ENCODE assay signal across 15 mouse cellular contexts in genomic region chr7:35796123-35796522, GRCm38 (mm10). TPM values are rescaled to one million over a fixed set of nuclear protein-coding genes. Genes with fewer than 3 reads are reported as not detected.
A peak's percentile ranks its signal among the peaks of the same experiment; 100 is the strongest.
DNase-seq lines count a peak whose midpoint lies in the region; ATAC-seq and TF ChIP-seq lines count a peak whose summit lies in the region.
"Had no signal": no experiment of that assay in that cellular context is flagged by ENCODE, and none has a peak within 500 bp of the region (broad histone marks: within the 10 kb centered on the region; RNA-seq: fewer than 3 reads in every experiment).

No protein-coding gene starts in this region.

- no peak for TF ChIP-seq POLR2A in MEL (IDR thresholded peaks at IDR 0.05; ENCODE audit: control insufficient read depth in 1 of 2, insufficient read depth in 1 of 2, low read depth in 1 of 2, low read length in 2 of 2, poor library complexity in 1 of 2)

- peaks cover 65% of the 10 kb centered on the region for H3K36me3 ChIP-seq in kidney, embryonic 16.5 days (ENCODE audit: insufficient read depth, low read length)
- H3K36me3 ChIP-seq in MEL (ENCODE audit: control insufficient read depth in 1 of 2, insufficient read depth in 2 of 2, low read length in 2 of 2): peaks cover 17 to 65% of the 10 kb centered on the region in 2 experiments

- ATAC-seq in kidney, embryonic 16.5 days (ENCODE audit: low FRiP score, low TSS enrichment): no peak

- peaks cover 4% of the 10 kb centered on the region for H3K79me2 ChIP-seq in MEL (ENCODE audit: control insufficient read depth, insufficient read depth, low read length, poor library complexity)

- H3K4me3 ChIP-seq in kidney, embryonic 16.5 days (ENCODE audit: low read length): no peak overlapping the region
- H3K4me3 ChIP-seq in MEL (ENCODE audit: control insufficient read depth in 1 of 2, insufficient read depth in 1 of 2, low read depth in 2 of 2, low read length in 2 of 2): no peak overlapping the region
- H3K4me3 ChIP-seq: hindbrain, embryonic 13.5 days; liver, embryonic 13.5 days; midbrain, embryonic 10.5 days; stomach, embryonic 15.5 days had no signal

- no peak overlapping the region for H3K9ac ChIP-seq in kidney, embryonic 16.5 days (replicated peaks; ENCODE audit: low read length)
- no peak overlapping the region for H3K9ac ChIP-seq in MEL (ENCODE audit: control insufficient read depth, low read depth, low read length, poor library complexity, severe bottlenecking)
- H3K9ac ChIP-seq: hindbrain, embryonic 13.5 days; liver, embryonic 13.5 days; stomach, embryonic 15.5 days had no signal

- no peaks in the 10 kb centered on the region for H3K27me3 ChIP-seq in kidney, embryonic 16.5 days (ENCODE audit: insufficient read depth, low read length)
- H3K27me3 ChIP-seq in MEL (ENCODE audit: control insufficient read depth in 1 of 2, insufficient read depth in 2 of 2, low read length in 2 of 2): no peaks in the 10 kb centered on the region
- H3K27me3 ChIP-seq: hindbrain, embryonic 13.5 days; liver, embryonic 13.5 days; stomach, embryonic 15.5 days had no signal

- DNase-seq in heart, adult 18-20 months: peak; percentile 10 to 29
- no peak for DNase-seq in heart, adult 9 months (ENCODE audit: low spot score in 2 of 2)
- peak; percentile 41 to 48 for DNase-seq in kidney, postnatal 25 days
- DNase-seq in MEL (ENCODE audit: low read depth, low spot score): peak; percentile 71
- peak; percentile 13 to 46 for DNase-seq in kidney, postnatal 36 days
- no peak for DNase-seq in layer of hippocampus, adult 8-10 months (ENCODE audit: low spot score in 2 of 2)
- DNase-seq in spleen, adult 12 weeks (ENCODE audit: low spot score): no peak
- DNase-seq: gastrocnemius, postnatal 25 days; liver, embryonic 13.5 days; right cerebral cortex, postnatal 4 days; thymus, postnatal 4 days had no signal

- TF ChIP-seq RAD21 in MEL (IDR thresholded peaks at IDR 0.05; ENCODE audit: low read depth, low read length): no peak

- H3K4me2 ChIP-seq in kidney, embryonic 16.5 days (replicated peaks; ENCODE audit: low read depth, low read length): no peak overlapping the region
- H3K4me2 ChIP-seq: hindbrain, embryonic 13.5 days; liver, embryonic 13.5 days; stomach, embryonic 15.5 days had no signal

- no peak for TF ChIP-seq CTCF in MEL (IDR thresholded peaks at IDR 0.05 in 2 of 3, conservative IDR thresholded peaks at IDR 0.05 in 1 of 3; ENCODE audit: control insufficient read depth in 1 of 3, insufficient read depth in 1 of 3, low read depth in 2 of 3, low read length in 3 of 3, poor library complexity in 1 of 3, severe bottlenecking in 1 of 3)

- no peak overlapping the region for H3K27ac ChIP-seq in kidney, embryonic 16.5 days (ENCODE audit: low read length)
- peak overlapping the region; percentile 27 for H3K27ac ChIP-seq in MEL (ENCODE audit: control insufficient read depth, low read depth, low read length)
- H3K27ac ChIP-seq: hindbrain, embryonic 13.5 days; liver, embryonic 13.5 days; midbrain, embryonic 10.5 days; stomach, embryonic 15.5 days had no signal

- peaks cover 3% of the 10 kb centered on the region for H3K4me1 ChIP-seq in kidney, embryonic 16.5 days (ENCODE audit: insufficient read depth, low read length)
- H3K4me1 ChIP-seq in MEL (ENCODE audit: control insufficient read depth in 1 of 2, insufficient read depth in 2 of 2, low read length in 2 of 2): peaks cover 22 to 50% of the 10 kb centered on the region in 2 experiments

- peak; percentile 57 to 66; a peak in 3 of 4 replicates for TF ChIP-seq EP300 in MEL (IDR thresholded peaks at IDR 0.05; ENCODE audit: low read depth in 1 of 2, low read length in 2 of 2)

- no peaks in the 10 kb centered on the region for H3K9me3 ChIP-seq in kidney, embryonic 16.5 days (ENCODE audit: low read length)
- H3K9me3 ChIP-seq in MEL (replicated peaks; ENCODE audit: insufficient read depth, low read length): no peaks in the 10 kb centered on the region
- H3K9me3 ChIP-seq: hindbrain, embryonic 13.5 days; liver, embryonic 13.5 days; midbrain, embryonic 10.5 days; stomach, embryonic 15.5 days had no signal

- 62% methylated on average over 7 of the region's 7 CpGs for WGBS in kidney, embryonic 16.5 days

TF ChIP-seq in MEL, 35 proteins besides CTCF, POLR2A, EP300 and RAD21:
- TF ChIP-seq RCOR1 (IDR thresholded peaks at IDR 0.05; ENCODE audit: low read depth, low read length): peak; percentile 79
- TF ChIP-seq NELFE (IDR thresholded peaks at IDR 0.05; ENCODE audit: low read depth, low read length): no peak
- TF ChIP-seq TAL1 (IDR thresholded peaks at IDR 0.05; ENCODE audit: low read length): peak; percentile 38
- peak; percentile 54; the same call in 1 of the 2 replicates for TF ChIP-seq BHLHE40 (IDR thresholded peaks at IDR 0.05; ENCODE audit: borderline replicate concordance, low read depth, low read length)
- TF ChIP-seq CHD1 (IDR thresholded peaks at IDR 0.05; ENCODE audit: low read depth, low read length): no peak
- TF ChIP-seq TBP (IDR thresholded peaks at IDR 0.05; ENCODE audit: low read depth, low read length): no peak
- peak; percentile 64 for TF ChIP-seq ETS1 (IDR thresholded peaks at IDR 0.05; ENCODE audit: low read depth, low read length)
- TF ChIP-seq JUND (IDR thresholded peaks at IDR 0.05; ENCODE audit: low read depth, low read length): no peak
- no peak for TF ChIP-seq MYC (IDR thresholded peaks at IDR 0.05; ENCODE audit: low read depth, low read length)
- TF ChIP-seq GATA1 (IDR thresholded peaks at IDR 0.05; ENCODE audit: low read depth, low read length): peak; percentile 53; the same call in 1 of the 2 replicates
- no peak for TF ChIP-seq TCF12 (IDR thresholded peaks at IDR 0.05; ENCODE audit: low read depth, low read length)
TF ChIP-seq in MEL: peak in this region for 5.

RNA-seq across cellular contexts. Expression of gene Zfp507, which starts 6.7 kb away (rescaled TPM):
- total RNA-seq in heart, adult 18-20 months (2021): 10 to 100 TPM; 13.0 to 13.9 TPM
- polyA plus RNA-seq in kidney, embryonic 16.5 days (2015; fragmentation: Nextera tagmentation; extraction: Ambion mirVana): 15.5 and 16.5 TPM in 2 replicates
- total RNA-seq in MEL (2012; rRNA removed): 16.0 and 16.4 TPM in 2 replicates
- 10 to 100 TPM; 17.7 to 67.2 TPM for polyA plus RNA-seq in MEL (2012; ENCODE audit: insufficient read depth in 1 of 2, insufficient read length in 2 of 2, low read depth in 1 of 2, low replicate concordance in 2 of 2, missing spikeins in 1 of 2)
- 10 to 100 TPM; 30.6 to 35.0 (median 33.3) TPM for total RNA-seq in layer of hippocampus, adult 8-10 months (2022)

RNA-seq across cellular contexts. Expression of gene Dpy19l3, which starts 41.9 kb away (rescaled TPM):
- 1 to 10 TPM; 3.8 to 6.7 TPM for total RNA-seq in heart, adult 18-20 months (2021)
- polyA plus RNA-seq in kidney, embryonic 16.5 days (2015; fragmentation: Nextera tagmentation; extraction: Ambion mirVana): 26.9 and 27.5 TPM in 2 replicates
- 5.6 and 7.4 TPM in 2 replicates for total RNA-seq in MEL (2012; rRNA removed)
- 1 to 10 TPM in 1 of 2 experiments, not detected in 1; 9.9 TPM for polyA plus RNA-seq in MEL (2012; ENCODE audit: insufficient read depth in 1 of 2, insufficient read length in 2 of 2, low read depth in 1 of 2, low replicate concordance in 2 of 2, missing spikeins in 1 of 2)
- total RNA-seq in layer of hippocampus, adult 8-10 months (2022): 10 to 100 TPM; 73.1 to 97.4 (median 87.4) TPM

Comparison
In these comparisons a context has a peak if more than half of its experiments do, and no peak if none do; other contexts are left out.
1. DNase-seq: peak in heart, adult 18-20 months (2 of 2), kidney, postnatal 25 days (2 of 2), MEL (single experiment) and kidney, postnatal 36 days (2 of 2); none in heart, adult 9 months (0 of 2), layer of hippocampus, adult 8-10 months (0 of 2) and spleen, adult 12 weeks (single experiment).